Mouse (Mus musculus): Measurements from ENCODE around the gene Echdc3. TPM values are rescaled to one million over a fixed set of nuclear protein-coding genes. Genes with fewer than 3 reads are reported as not detected.

Gene Echdc3
- polyA plus RNA-seq, 1 experiment from 2014 or later: 12.4 TPM

Other genes starting within 250 kb of the Echdc3 start
- gene Proser2, start 82.8 kb downstream of the Echdc3 start, polyA plus RNA-seq (2015; fragmentation: Nextera tagmentation; extraction: Ambion mirVana): 29.0 and 32.8 TPM in 2 replicates
- gene Usp6nl, start 109.6 kb upstream of the Echdc3 start, polyA plus RNA-seq (2015; fragmentation: Nextera tagmentation; extraction: Ambion mirVana): 9.1 and 11.3 TPM in 2 replicates

Measured in stomach, embryonic 15.5 days (tissue).